Mouse (Mus musculus) embryonic fibroblast, embryonic 13.5 days (primary cell): ENCODE measurements around the gene Tmed2. TPM values are rescaled to one million over a fixed set of nuclear protein-coding genes. Genes with fewer than 3 reads are reported as not detected.
"Not testable (repeated sequence)": the region's sequence is repeated elsewhere in the genome, so short reads cannot be mapped to it uniquely, and the experiment has no call there.

ENCODE experiments used
- H3K27ac ChIP-seq: 2 replicates; pipeline ENCODE4 v1.5.1; 2012; ENCODE audit warnings: low read length, control low read depth, inconsistent platforms; ENCODE audit not compliant: insufficient read depth
- H3K4me1 ChIP-seq: 2 replicates; pipeline ENCODE4 v1.6.1; 2011; ENCODE audit warnings: low read length; ENCODE audit not compliant: control insufficient read depth, insufficient read depth
- H3K4me3 ChIP-seq: 2 replicates; pipeline ENCODE4 v1.5.1; 2011; ENCODE audit warnings: mild to moderate bottlenecking, control low read depth, low read length; ENCODE audit not compliant: insufficient read depth
- CTCF ChIP-seq: IDR thresholded peaks from 2 replicates; pipeline ENCODE4 v1.5.1; 2011; ENCODE audit warnings: mild to moderate bottlenecking, control low read depth, low read length, moderate library complexity, borderline replicate concordance; ENCODE audit not compliant: insufficient read depth
- POLR2A ChIP-seq: IDR thresholded peaks from 2 replicates; pipeline ENCODE4 v1.6.1; 2011; ENCODE audit warnings: low read depth, mild to moderate bottlenecking, control low read depth, low read length, moderate library complexity
- polyA plus RNA-seq: library from polyadenylated mRNA; stranded (reverse); fragments of >200 nt; gene quantifications from 2 replicates; pipeline ENCODE4 v1.2.4, GENCODE M21; 2011; ENCODE audit warnings: low read depth; ENCODE audit not compliant: missing spikeins, insufficient read length

The Tmed2 gene
- polyA plus RNA-seq, 1 experiment: 665 TPM

GRCm38 (mm10) chr5:124536776-124537175 is 3.7 kb upstream of the Tmed2 start:
- Histone ChIP-seq H3K4me3 (no peak overlapping the region), H3K27ac (no peak overlapping the region), H3K4me1 (0 out of 2 replicates have a peak, but pooled peaks cover 3% of the 10 kb centered on the region)
- TF ChIP-seq POLR2A: peak; percentile 28; the same call in 1 of the 2 replicates
- no peak for TF ChIP-seq CTCF

- Histone ChIP-seq H3K4me1 (peaks cover 4% of the 10 kb centered on the region), H3K27ac (no peak overlapping the region), H3K4me3 (no peak overlapping the region)
- TF ChIP-seq CTCF (no peak), POLR2A (no peak)
Measured at GRCm38 (mm10) chr5:124538813-124539792, 1.4 kb upstream of the Tmed2 start.

- TF ChIP-seq POLR2A (no peak), CTCF (no peak)
- H3K4me3 ChIP-seq: no peak overlapping the region
- no peak overlapping the region for H3K27ac ChIP-seq
- H3K4me1 ChIP-seq: peaks cover 4% of the 10 kb centered on the region
Measured at GRCm38 (mm10) chr5:124539905-124540304, 590 bp upstream of the Tmed2 start.

- Histone ChIP-seq H3K4me1 (peaks cover 4% of the 10 kb centered on the region), H3K27ac (peak overlapping the region; percentile 90), H3K4me3 (peak overlapping the region; percentile 82)
- TF ChIP-seq POLR2A: no peak; the same call in 1 of the 2 replicates
- no peak for TF ChIP-seq CTCF
Measured at GRCm38 (mm10) chr5:124540905-124541601, 558 bp downstream of the Tmed2 start.

- H3K4me1 ChIP-seq: peaks cover 4% of the 10 kb centered on the region
- H3K27ac ChIP-seq: peak overlapping the region; percentile 90; the same call in 1 of the 2 replicates
- TF ChIP-seq CTCF: no peak
- no peak for TF ChIP-seq POLR2A
- H3K4me3 ChIP-seq: peak overlapping the region; percentile 82
Measured at GRCm38 (mm10) chr5:124541602-124541973, 1.1 kb downstream of the Tmed2 start.

- H3K4me1 ChIP-seq, H3K27ac ChIP-seq, H3K4me3 ChIP-seq: not testable (repeated sequence)
Measured at GRCm38 (mm10) chr5:124550737-124551136, 10.2 kb downstream of the Tmed2 start.

- Histone ChIP-seq H3K4me3 (peak overlapping the region; percentile 73), H3K27ac (peak overlapping the region; percentile 63)
- H3K4me1 ChIP-seq: not testable (repeated sequence)
- 0 out of 2 replicates have a peak, but pooled peaks have one; percentile 5 for TF ChIP-seq POLR2A
Measured at GRCm38 (mm10) chr5:124551349-124552093, 11.0 kb downstream of the Tmed2 start.

GRCm38 (mm10) chr5:124552094-124552472 is 11.6 kb downstream of the Tmed2 start:
- Histone ChIP-seq H3K4me3 (peak overlapping the region; percentile 73), H3K4me1 (no peaks in the 10 kb centered on the region), H3K27ac (peak overlapping the region; percentile 63)
- TF ChIP-seq CTCF (no peak), POLR2A (0 out of 2 replicates have a peak, but pooled peaks have one; percentile 2)

GRCm38 (mm10) chr5:124552558-124553307 is 12.2 kb downstream of the Tmed2 start, which contains the start of gene Ddx55:
Gene Ddx55, plus strand, starts transcription at chr5:124552864.
- Histone ChIP-seq H3K4me3 (peak within 1 kb of the TSS; percentile 73), H3K27ac (peak within 1 kb of the TSS; percentile 63)

More at GRCm38 (mm10) chr5:124552558-124553307, 12.2 kb downstream of the Tmed2 start, which contains the start of gene Ddx55:
- TF ChIP-seq CTCF (peak; percentile 39; the same call in 1 of the 2 replicates), POLR2A (peak; percentile 81)
- H3K4me1 ChIP-seq: no peaks in the 10 kb centered on the region
